Mouse (Mus musculus): ENCODE measurements around the gene Clasp1. TPM values are rescaled to one million over a fixed set of nuclear protein-coding genes. Genes with fewer than 3 reads are reported as not detected.

Gene Clasp1
- total and polyA plus RNA-seq, 2 experiments from 2014 or later, result 67.3 to 168 TPM

DNA sequence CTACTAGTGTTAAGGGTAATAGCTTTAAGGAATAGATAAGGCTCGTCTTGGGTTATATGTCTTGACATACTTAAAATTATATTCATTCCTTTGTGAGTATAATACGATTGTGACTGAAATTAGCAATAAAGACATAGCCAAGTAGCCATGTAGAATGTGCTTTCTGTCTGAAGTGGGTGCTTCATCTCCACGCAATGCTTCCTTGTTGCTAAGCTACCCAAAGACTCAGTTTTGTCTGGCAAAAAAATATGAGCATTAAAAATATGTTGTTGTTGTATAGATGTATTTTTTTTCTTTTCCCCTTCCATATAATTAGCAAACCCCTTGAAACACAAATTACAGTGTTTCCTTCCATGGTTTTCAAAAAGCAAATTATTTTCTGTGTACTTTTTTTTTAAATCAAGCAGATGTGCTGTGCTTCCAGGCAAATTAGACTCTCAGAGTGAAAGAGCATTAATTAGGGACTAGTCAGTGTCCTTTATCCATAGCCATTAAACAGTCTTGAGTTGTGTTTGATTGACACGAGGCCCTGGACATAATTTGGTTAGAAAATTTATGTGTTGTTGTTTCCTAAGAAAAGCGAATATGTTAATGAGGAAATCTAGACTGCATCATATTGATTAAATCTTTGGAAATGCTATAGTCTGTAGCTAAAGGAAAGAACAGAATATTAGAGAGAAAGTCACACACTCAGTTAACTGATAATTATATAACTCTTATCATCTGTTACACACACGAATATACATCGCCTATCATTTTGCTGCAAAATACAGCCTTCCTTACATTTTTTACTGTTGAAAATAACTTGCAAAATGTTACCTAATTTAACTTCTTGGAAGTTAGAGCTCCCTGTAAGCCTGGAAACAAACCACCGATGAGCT is 91.9 kb downstream of the Clasp1 start:
- 0 out of 2 replicates have a peak, but pooled peaks cover 7% of the 10 kb centered on the region for H3K4me1 ChIP-seq (ENCODE audit: insufficient read depth)
- no peak overlapping the region for H3K4me3 ChIP-seq (ENCODE audit: low read depth, low read length)
- H3K9ac ChIP-seq, result no peak overlapping the region
- no peak overlapping the region for H3K4me2 ChIP-seq (ENCODE audit: low read depth)
- H3K27me3 ChIP-seq (ENCODE audit: insufficient read depth, low read length), result no peaks in the 10 kb centered on the region
- 18% methylated on average over 8 of the region's 8 CpGs for whole genome bisulfite sequencing
- no peaks in the 10 kb centered on the region for H3K9me3 ChIP-seq (ENCODE audit: low read length)
- H3K27ac ChIP-seq (ENCODE audit: low read depth, low read length), result 0 out of 2 replicates have a peak overlapping the region, but pooled peaks have one; percentile 29
- H3K36me3 ChIP-seq (ENCODE audit: insufficient read depth), result no peaks in the 10 kb centered on the region
- no peak for TF ChIP-seq CTCF (IDR thresholded peaks at IDR 0.05; ENCODE audit: low read depth)
- DNase-seq, result peak; percentile 10
- ATAC-seq, result peak; percentile 55; the same call in 1 of the 2 replicates

- H3K4me2 ChIP-seq (ENCODE audit: low read depth), result no peak overlapping the region
- peak; percentile 27 for DNase-seq
- TF ChIP-seq CTCF (IDR thresholded peaks at IDR 0.05; ENCODE audit: low read depth), result no peak
- 7% methylated on average over 4 of the region's 4 CpGs for WGBS
- H3K4me1 ChIP-seq (ENCODE audit: insufficient read depth), result 0 out of 2 replicates have a peak, but pooled peaks cover 7% of the 10 kb centered on the region
- peak; percentile 21 for ATAC-seq
- H3K4me3 ChIP-seq (ENCODE audit: low read depth, low read length), result no peak overlapping the region
- no peaks in the 10 kb centered on the region for H3K36me3 ChIP-seq (ENCODE audit: insufficient read depth)
- H3K9ac ChIP-seq, result 0 out of 2 replicates have a peak overlapping the region, but pooled peaks have one; percentile 4
- H3K9me3 ChIP-seq (ENCODE audit: low read length), result no peaks in the 10 kb centered on the region
- H3K27ac ChIP-seq (ENCODE audit: low read depth, low read length), result 0 out of 2 replicates have a peak overlapping the region, but pooled peaks have one; percentile 29
- H3K27me3 ChIP-seq (ENCODE audit: insufficient read depth, low read length), result no peaks in the 10 kb centered on the region
These were observed 92.5 kb downstream of the Clasp1 start for GRCm38 (mm10) chr1:118481365-118481702.

DNA sequence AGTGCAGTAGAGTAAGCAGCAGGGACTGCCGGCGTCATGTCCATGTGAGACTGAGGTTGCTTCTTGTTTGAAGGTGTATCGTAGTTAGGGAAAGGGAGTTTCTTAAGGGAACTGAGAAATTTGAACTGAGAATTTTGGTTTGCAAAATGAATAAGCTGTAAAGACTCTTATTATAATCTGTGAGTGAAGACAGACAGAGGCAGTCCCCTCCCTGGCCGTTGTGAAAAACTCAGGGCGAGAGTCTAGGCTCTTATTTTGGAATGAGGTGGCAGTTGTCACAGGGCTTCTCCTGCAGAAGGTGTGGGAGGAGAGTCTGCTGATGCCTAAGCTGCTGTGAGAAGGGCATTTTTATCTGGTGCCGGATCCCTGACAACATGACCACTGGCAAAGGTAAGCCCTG is 92.8 kb downstream of the Clasp1 start:
- Histone ChIP-seq H3K27ac (ENCODE audit: low read depth, low read length) (no peak overlapping the region), H3K9me3 (ENCODE audit: low read length) (no peaks in the 10 kb centered on the region), H3K27me3 (ENCODE audit: insufficient read depth, low read length) (no peaks in the 10 kb centered on the region), H3K4me2 (ENCODE audit: low read depth) (no peak overlapping the region), H3K4me1 (ENCODE audit: insufficient read depth) (0 out of 2 replicates have a peak, but pooled peaks cover 7% of the 10 kb centered on the region), H3K9ac (peak overlapping the region; percentile 4), H3K36me3 (ENCODE audit: insufficient read depth) (no peaks in the 10 kb centered on the region), H3K4me3 (ENCODE audit: low read depth, low read length) (no peak overlapping the region)
- no peak for ATAC-seq
- 31% methylated on average over 6 of the region's 6 CpGs for WGBS
- no peak for DNase-seq
- no peak for TF ChIP-seq CTCF (IDR thresholded peaks at IDR 0.05; ENCODE audit: low read depth)

DNA sequence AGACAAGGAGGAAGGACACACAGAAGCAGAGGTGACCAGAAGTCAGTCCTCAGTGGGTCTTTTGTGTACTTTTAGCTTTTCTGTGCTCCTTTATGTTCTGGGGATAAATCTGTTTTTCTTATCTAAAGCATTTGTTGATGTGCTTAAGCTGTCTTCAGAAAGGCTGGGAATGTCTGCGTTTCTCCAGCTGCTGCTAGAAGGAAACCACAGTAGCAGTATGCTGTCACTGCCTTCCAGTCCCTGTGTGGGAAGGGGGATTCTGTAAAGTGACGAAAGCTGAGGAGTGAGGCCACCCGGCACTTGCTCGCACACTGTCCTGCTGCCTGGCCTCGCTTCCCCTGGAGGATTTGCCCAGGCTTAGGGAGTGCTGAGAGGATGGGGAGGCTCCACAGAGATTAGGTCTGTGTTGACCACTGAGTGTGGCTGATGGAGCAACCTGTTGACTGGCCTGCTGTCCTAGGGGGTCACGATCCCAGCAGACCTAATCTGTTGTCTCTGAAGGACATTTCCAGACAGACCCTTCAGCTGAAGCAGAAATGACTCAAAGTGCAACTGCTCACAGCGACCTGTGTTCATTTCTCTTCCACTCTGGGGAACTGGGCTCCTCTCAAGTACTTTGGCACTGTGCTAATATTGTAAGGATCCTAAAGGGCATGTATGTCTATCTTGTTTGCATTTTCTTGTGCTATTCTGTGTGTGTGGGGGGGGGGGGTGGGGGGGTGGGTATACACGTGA is 93.6 kb downstream of the Clasp1 start:
- Histone ChIP-seq H3K9ac (peak overlapping the region; percentile 4; the same call in 1 of the 2 replicates), H3K4me1 (ENCODE audit: insufficient read depth) (0 out of 2 replicates have a peak, but pooled peaks cover 7% of the 10 kb centered on the region), H3K27ac (ENCODE audit: low read depth, low read length) (no peak overlapping the region), H3K4me2 (ENCODE audit: low read depth) (no peak overlapping the region), H3K4me3 (ENCODE audit: low read depth, low read length) (no peak overlapping the region), H3K27me3 (ENCODE audit: insufficient read depth, low read length) (no peaks in the 10 kb centered on the region), H3K9me3 (ENCODE audit: low read length) (no peaks in the 10 kb centered on the region), H3K36me3 (ENCODE audit: insufficient read depth) (no peaks in the 10 kb centered on the region)
- ATAC-seq (no peak; the same call in 1 of the 2 replicates), DNase-seq (no peak)
- TF ChIP-seq CTCF (IDR thresholded peaks at IDR 0.05; ENCODE audit: low read depth), result no peak
- 68% methylated on average over 8 of the region's 8 CpGs for WGBS

DNA sequence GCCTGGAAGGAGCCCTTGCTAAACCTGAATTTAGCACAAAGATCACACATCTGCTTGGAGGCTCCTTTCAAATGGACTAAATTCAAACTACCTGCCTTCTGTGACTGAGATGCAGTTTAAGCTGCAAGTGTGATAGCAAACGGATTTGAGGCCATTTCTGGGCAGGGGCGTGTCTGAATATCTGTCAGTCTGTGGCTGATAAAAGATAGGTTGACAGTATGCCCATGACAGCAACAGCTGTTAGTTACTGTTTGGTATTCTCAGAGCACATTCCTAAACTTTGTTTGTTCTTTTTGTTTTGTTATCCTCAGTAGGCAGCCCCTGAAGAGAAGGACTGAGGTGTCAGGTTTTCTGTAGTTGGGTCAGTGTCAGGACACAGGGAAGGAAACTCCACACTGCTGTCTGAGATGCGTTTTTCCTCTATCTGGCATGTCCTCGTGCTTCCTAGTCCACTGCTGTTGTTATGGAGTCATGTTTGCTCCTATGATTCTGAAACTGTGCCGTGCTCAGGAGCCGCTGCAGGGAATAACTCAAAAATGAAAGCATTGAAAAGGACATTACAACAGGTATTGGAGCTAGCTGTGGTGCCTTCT is 94.7 kb downstream of the Clasp1 start:
- Histone ChIP-seq H3K4me3 (ENCODE audit: low read depth, low read length) (no peak overlapping the region), H3K9ac (no peak overlapping the region), H3K27ac (ENCODE audit: low read depth, low read length) (no peak overlapping the region), H3K27me3 (ENCODE audit: insufficient read depth, low read length) (no peaks in the 10 kb centered on the region), H3K4me2 (ENCODE audit: low read depth) (no peak overlapping the region), H3K9me3 (ENCODE audit: low read length) (no peaks in the 10 kb centered on the region), H3K4me1 (ENCODE audit: insufficient read depth) (0 out of 2 replicates have a peak, but pooled peaks cover 7% of the 10 kb centered on the region), H3K36me3 (ENCODE audit: insufficient read depth) (no peaks in the 10 kb centered on the region)
- DNase-seq (no peak), ATAC-seq (no peak)
- TF ChIP-seq CTCF (IDR thresholded peaks at IDR 0.05; ENCODE audit: low read depth), result no peak
- 77% methylated on average over 6 of the region's 6 CpGs for WGBS

- H3K27ac ChIP-seq (ENCODE audit: low read depth, low read length), result no peak overlapping the region
- no peak overlapping the region for H3K4me2 ChIP-seq (ENCODE audit: low read depth)
- H3K27me3 ChIP-seq (ENCODE audit: insufficient read depth, low read length), result no peaks in the 10 kb centered on the region
- 59% methylated on average over 3 of the region's 3 CpGs for WGBS
- H3K36me3 ChIP-seq (ENCODE audit: insufficient read depth), result no peaks in the 10 kb centered on the region
- peak; percentile 49; the same call in 1 of the 2 replicates for ATAC-seq
- H3K4me1 ChIP-seq (ENCODE audit: insufficient read depth), result 0 out of 2 replicates have a peak, but pooled peaks cover 7% of the 10 kb centered on the region
- no peak overlapping the region for H3K4me3 ChIP-seq (ENCODE audit: low read depth, low read length)
- DNase-seq, result no peak
- TF ChIP-seq CTCF (IDR thresholded peaks at IDR 0.05; ENCODE audit: low read depth), result no peak
- H3K9me3 ChIP-seq (ENCODE audit: low read length), result no peaks in the 10 kb centered on the region
- H3K9ac ChIP-seq, result no peak overlapping the region
These were observed 96.7 kb downstream of the Clasp1 start for GRCm38 (mm10) chr1:118485572-118485971.

Data from forebrain, postnatal 0 days (tissue).